Mouse (Mus musculus) neutrophil, adult 5-6 weeks (primary cell): ENCODE measurements around the gene Tube1. TPM values are rescaled to one million over a fixed set of nuclear protein-coding genes. Genes with fewer than 3 reads are reported as not detected.
A peak's percentile ranks its signal among the peaks of the same experiment; 100 is the strongest.
"Not testable (repeated sequence)": the region's sequence is repeated elsewhere in the genome, so short reads cannot be mapped to it uniquely, and the experiment has no call there.

Source experiments
- ATAC-seq: fragments of 151-379, 151-347 bp; 2 replicates; pipeline ENCODE4 v1.8.0; 2017; ENCODE audit warnings: mild to moderate bottlenecking, moderate TSS enrichment; ENCODE audit not compliant: insufficient number of reproducible peaks, poor library complexity, low FRiP score, severe bottlenecking; ENCODE audit errors: extremely low read depth
- total RNA-seq: library from RNA; stranded (forward); fragments of 200-1000 nt; gene quantifications from 2 replicates; pipeline ENCODE4 v1.2.3, GENCODE M21; 2017

Tube1 gene
- total RNA-seq, 1 experiment from 2014 or later, result 5.4 TPM

GRCm38 (mm10) chr10:39163694-39164093 is 29.9 kb downstream of the Tube1 start, which contains the start of gene Ccn6:
Gene Ccn6 (minus strand): TSS chr10:39163794.
- ATAC-seq, result no peak

GRCm38 (mm10) chr10:39165632-39166115 is 31.9 kb downstream of the Tube1 start:
- ATAC-seq, result no peak

GRCm38 (mm10) chr10:39167611-39168010 is 33.8 kb downstream of the Tube1 start:
- no peak for ATAC-seq

GRCm38 (mm10) chr10:39169642-39170041 is 35.9 kb downstream of the Tube1 start:
- ATAC-seq, result no peak

- peak; percentile 36; the same call in 1 of the 2 replicates for ATAC-seq
These were observed 36.4 kb downstream of the Tube1 start for GRCm38 (mm10) chr10:39170181-39170580.

- no peak for ATAC-seq
These were observed 36.9 kb downstream of the Tube1 start for GRCm38 (mm10) chr10:39170706-39171105.

GRCm38 (mm10) chr10:39171134-39171533 is 37.4 kb downstream of the Tube1 start:
- ATAC-seq, result peak; percentile 85

- peak; percentile 80 for ATAC-seq
These were observed 38.1 kb downstream of the Tube1 start for GRCm38 (mm10) chr10:39171603-39172539.

GRCm38 (mm10) chr10:39172540-39172931 is 38.8 kb downstream of the Tube1 start:
- no peak for ATAC-seq

- ATAC-seq, result no peak
These were observed 39.3 kb downstream of the Tube1 start for GRCm38 (mm10) chr10:39173077-39173476.

- ATAC-seq, result no peak
These were observed 43.2 kb downstream of the Tube1 start for GRCm38 (mm10) chr10:39176981-39177380.

GRCm38 (mm10) chr10:39184864-39185544 is 51.2 kb downstream of the Tube1 start:
- ATAC-seq, result no peak

GRCm38 (mm10) chr10:39185545-39185906 is 51.8 kb downstream of the Tube1 start:
- ATAC-seq, result no peak

GRCm38 (mm10) chr10:39192673-39193072 is 58.9 kb downstream of the Tube1 start:
- ATAC-seq, result peak; percentile 95

GRCm38 (mm10) chr10:39198216-39198615 is 64.4 kb downstream of the Tube1 start:
- ATAC-seq, result not testable (repeated sequence)

Other genes with a start within 250 kb of the Tube1 start
- gene Lama4, start 168.5 kb upstream of the Tube1 start, total RNA-seq, result not detected in 2 replicates
- gene Fam229b, start 62 bp upstream of the Tube1 start, total RNA-seq, result 0.47 TPM in 1 of 2 replicates, not detected in the other
- gene Ccn6, start 29.8 kb downstream of the Tube1 start, total RNA-seq, result not detected in 2 replicates
- gene Fyn, start 234.9 kb downstream of the Tube1 start, total RNA-seq, result 44.9 and 56.6 TPM in 2 replicates